Mouse (Mus musculus) embryonic fibroblast, embryonic 13.5 days (primary cell): Measurements from ENCODE around the gene Rfwd3. TPM values are rescaled to one million over a fixed set of nuclear protein-coding genes. Genes with fewer than 3 reads are reported as not detected.
"Not testable (repeated sequence)": the region's sequence is repeated elsewhere in the genome, so short reads cannot be mapped to it uniquely, and the experiment has no call there.

ENCODE experiments used
- H3K27ac ChIP-seq: 2 replicates; pipeline ENCODE4 v1.5.1; 2012; ENCODE audit warnings: low read length, control low read depth, inconsistent platforms; ENCODE audit not compliant: insufficient read depth
- H3K4me1 ChIP-seq: 2 replicates; pipeline ENCODE4 v1.6.1; 2011; ENCODE audit warnings: low read length; ENCODE audit not compliant: control insufficient read depth, insufficient read depth
- H3K4me3 ChIP-seq: 2 replicates; pipeline ENCODE4 v1.5.1; 2011; ENCODE audit warnings: mild to moderate bottlenecking, control low read depth, low read length; ENCODE audit not compliant: insufficient read depth
- CTCF ChIP-seq: IDR thresholded peaks from 2 replicates; pipeline ENCODE4 v1.5.1; 2011; ENCODE audit warnings: mild to moderate bottlenecking, control low read depth, low read length, moderate library complexity, borderline replicate concordance; ENCODE audit not compliant: insufficient read depth
- POLR2A ChIP-seq: IDR thresholded peaks from 2 replicates; pipeline ENCODE4 v1.6.1; 2011; ENCODE audit warnings: low read depth, mild to moderate bottlenecking, control low read depth, low read length, moderate library complexity
- polyA plus RNA-seq: library from polyadenylated mRNA; stranded (reverse); fragments of >200 nt; gene quantifications from 2 replicates; pipeline ENCODE4 v1.2.4, GENCODE M21; 2011; ENCODE audit warnings: low read depth; ENCODE audit not compliant: missing spikeins, insufficient read length

The Rfwd3 gene
- polyA plus RNA-seq, 1 experiment = 35.3 TPM

GRCm38 (mm10) chr8:111312758-111313162 lies 12.7 kb upstream of the Rfwd3 start:
- TF ChIP-seq POLR2A (no peak), CTCF (no peak)
- Histone ChIP-seq H3K4me3 (no peak overlapping the region), H3K4me1 (no peaks in the 10 kb centered on the region), H3K27ac (no peak overlapping the region)

GRCm38 (mm10) chr8:111310006-111310405 lies 10.0 kb upstream of the Rfwd3 start:
- H3K27ac ChIP-seq, H3K4me1 ChIP-seq, H3K4me3 ChIP-seq: not testable (repeated sequence)

- H3K4me1 ChIP-seq = no peaks in the 10 kb centered on the region
- TF ChIP-seq CTCF (no peak), POLR2A (no peak)
- H3K27ac ChIP-seq = no peak overlapping the region
- no peak overlapping the region for H3K4me3 ChIP-seq
Observed at GRCm38 (mm10) chr8:111305031-111305730, 5.2 kb upstream of the Rfwd3 start.

GRCm38 (mm10) chr8:111304359-111304758 lies 4.3 kb upstream of the Rfwd3 start:
- H3K27ac ChIP-seq = no peak overlapping the region
- H3K4me1 ChIP-seq = no peaks in the 10 kb centered on the region
- no peak overlapping the region for H3K4me3 ChIP-seq
- TF ChIP-seq POLR2A (no peak), CTCF (no peak)

GRCm38 (mm10) chr8:111303076-111303803 lies 3.2 kb upstream of the Rfwd3 start:
- H3K27ac ChIP-seq, H3K4me3 ChIP-seq, H3K4me1 ChIP-seq: not testable (repeated sequence)

- TF ChIP-seq CTCF = no peak
- TF ChIP-seq POLR2A = no peak
- H3K27ac ChIP-seq = no peak overlapping the region
- peak overlapping the region; percentile 26 for H3K4me3 ChIP-seq
- H3K4me1 ChIP-seq = peaks cover 5% of the 10 kb centered on the region; the same call in 1 of the 2 replicates
Observed at GRCm38 (mm10) chr8:111300597-111301546, 850 bp upstream of the Rfwd3 start.

GRCm38 (mm10) chr8:111299363-111299820 lies 630 bp downstream of the Rfwd3 start:
- H3K4me3 ChIP-seq = peak overlapping the region; percentile 98
- peak overlapping the region; percentile 62 for H3K27ac ChIP-seq
- peaks cover 5% of the 10 kb centered on the region; the same call in 1 of the 2 replicates for H3K4me1 ChIP-seq
- no peak for TF ChIP-seq POLR2A
- TF ChIP-seq CTCF = no peak

- TF ChIP-seq CTCF = no peak
- no peak overlapping the region for H3K27ac ChIP-seq
- 0 out of 2 replicates have a peak overlapping the region, but pooled peaks have one; percentile 3 for H3K4me3 ChIP-seq
- peaks cover 5% of the 10 kb centered on the region; the same call in 1 of the 2 replicates for H3K4me1 ChIP-seq
Observed at GRCm38 (mm10) chr8:111298011-111298410, 2.0 kb downstream of the Rfwd3 start.

GRCm38 (mm10) chr8:111291733-111292132 lies 8.3 kb downstream of the Rfwd3 start:
- TF ChIP-seq CTCF = no peak
- no peak for TF ChIP-seq POLR2A
- Histone ChIP-seq H3K4me1 (no peaks in the 10 kb centered on the region), H3K27ac (no peak overlapping the region), H3K4me3 (no peak overlapping the region)

GRCm38 (mm10) chr8:111290586-111290985 lies 9.4 kb downstream of the Rfwd3 start:
- TF ChIP-seq CTCF (no peak), POLR2A (no peak)
- H3K4me1 ChIP-seq = no peaks in the 10 kb centered on the region
- no peak overlapping the region for H3K27ac ChIP-seq
- H3K4me3 ChIP-seq = no peak overlapping the region
